Mouse (Mus musculus): Measurements from ENCODE around the gene Atp11b. TPM values are rescaled to one million over a fixed set of nuclear protein-coding genes. Genes with fewer than 3 reads are reported as not detected.

The Atp11b gene
- polyA plus RNA-seq, 1 experiment from 2014 or later = 58.1 TPM

DNA sequence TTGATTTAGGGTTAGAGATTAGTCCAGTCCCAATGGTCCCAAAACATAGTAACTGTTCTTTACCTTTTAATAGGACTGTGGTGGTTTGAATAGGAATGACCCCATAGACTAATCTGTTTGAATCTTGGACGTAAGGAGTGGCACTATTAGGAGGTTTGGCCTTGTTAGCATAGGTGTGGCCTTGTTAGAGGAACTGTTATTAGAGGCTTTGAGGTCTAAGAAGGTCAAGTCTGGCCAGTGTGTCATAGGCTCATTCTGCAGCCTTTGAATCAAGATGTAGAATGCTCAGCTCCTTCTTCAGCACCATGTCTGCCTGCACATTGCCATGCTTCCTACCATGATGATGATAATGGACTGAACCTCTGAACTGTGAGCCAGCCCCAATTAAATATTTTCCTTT lies 27.0 kb upstream of the Atp11b start:
- H3K27me3 ChIP-seq (ENCODE audit: control insufficient read depth, insufficient read depth, low read length) = no peaks in the 10 kb centered on the region
- 66% methylated on average over 1 of the region's 1 CpGs for WGBS
- H3K9me3 ChIP-seq (replicated peaks; ENCODE audit: control insufficient read depth, low read length) = no peaks in the 10 kb centered on the region
- no peaks in the 10 kb centered on the region for H3K4me1 ChIP-seq (ENCODE audit: control insufficient read depth, insufficient read depth, low read length)
- no peak overlapping the region for H3K4me3 ChIP-seq (replicated peaks; ENCODE audit: low read length)
- H3K36me3 ChIP-seq (ENCODE audit: control insufficient read depth, insufficient read depth, low read length) = no peaks in the 10 kb centered on the region
- no peak for ATAC-seq (ENCODE audit: insufficient read depth, low FRiP score)
- no peak overlapping the region for H3K27ac ChIP-seq (ENCODE audit: low read length)
- H3K9ac ChIP-seq (ENCODE audit: low read length) = no peak overlapping the region
- H3K4me2 ChIP-seq (ENCODE audit: low read depth, low read length) = no peak overlapping the region

DNA sequence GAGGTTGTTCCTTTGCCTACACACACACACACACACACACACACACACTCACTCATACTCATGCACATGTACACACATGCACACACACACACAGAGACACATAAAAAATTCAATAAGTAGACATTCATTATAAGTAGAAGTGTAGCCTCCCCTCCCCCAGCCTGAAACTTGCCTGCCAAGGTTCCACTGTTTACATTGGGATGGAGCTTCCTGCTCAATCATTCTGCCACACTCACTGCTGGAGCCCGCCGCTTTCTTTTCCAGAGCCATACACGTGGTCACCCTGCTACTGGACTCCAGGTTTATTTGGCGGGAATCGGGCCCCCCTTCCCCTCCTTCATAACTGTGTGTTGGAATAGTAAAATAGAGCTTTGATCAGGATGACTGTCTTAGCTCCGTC lies 24.4 kb upstream of the Atp11b start:
- ATAC-seq (ENCODE audit: insufficient read depth, low FRiP score) = peak; percentile 84; the same call in 1 of the 2 replicates
- no peak overlapping the region for H3K4me2 ChIP-seq (ENCODE audit: low read depth, low read length)
- 15% methylated on average over 6 of the region's 6 CpGs for WGBS
- no peaks in the 10 kb centered on the region for H3K36me3 ChIP-seq (ENCODE audit: control insufficient read depth, insufficient read depth, low read length)
- H3K4me1 ChIP-seq (ENCODE audit: control insufficient read depth, insufficient read depth, low read length) = no peaks in the 10 kb centered on the region
- no peak overlapping the region for H3K9ac ChIP-seq (ENCODE audit: low read length)
- H3K4me3 ChIP-seq (replicated peaks; ENCODE audit: low read length) = no peak overlapping the region
- 0 out of 2 replicates have a peak, but pooled peaks cover 4% of the 10 kb centered on the region for H3K9me3 ChIP-seq (replicated peaks; ENCODE audit: control insufficient read depth, low read length)
- no peak overlapping the region for H3K27ac ChIP-seq (ENCODE audit: low read length)
- H3K27me3 ChIP-seq (ENCODE audit: control insufficient read depth, insufficient read depth, low read length) = no peaks in the 10 kb centered on the region

DNA sequence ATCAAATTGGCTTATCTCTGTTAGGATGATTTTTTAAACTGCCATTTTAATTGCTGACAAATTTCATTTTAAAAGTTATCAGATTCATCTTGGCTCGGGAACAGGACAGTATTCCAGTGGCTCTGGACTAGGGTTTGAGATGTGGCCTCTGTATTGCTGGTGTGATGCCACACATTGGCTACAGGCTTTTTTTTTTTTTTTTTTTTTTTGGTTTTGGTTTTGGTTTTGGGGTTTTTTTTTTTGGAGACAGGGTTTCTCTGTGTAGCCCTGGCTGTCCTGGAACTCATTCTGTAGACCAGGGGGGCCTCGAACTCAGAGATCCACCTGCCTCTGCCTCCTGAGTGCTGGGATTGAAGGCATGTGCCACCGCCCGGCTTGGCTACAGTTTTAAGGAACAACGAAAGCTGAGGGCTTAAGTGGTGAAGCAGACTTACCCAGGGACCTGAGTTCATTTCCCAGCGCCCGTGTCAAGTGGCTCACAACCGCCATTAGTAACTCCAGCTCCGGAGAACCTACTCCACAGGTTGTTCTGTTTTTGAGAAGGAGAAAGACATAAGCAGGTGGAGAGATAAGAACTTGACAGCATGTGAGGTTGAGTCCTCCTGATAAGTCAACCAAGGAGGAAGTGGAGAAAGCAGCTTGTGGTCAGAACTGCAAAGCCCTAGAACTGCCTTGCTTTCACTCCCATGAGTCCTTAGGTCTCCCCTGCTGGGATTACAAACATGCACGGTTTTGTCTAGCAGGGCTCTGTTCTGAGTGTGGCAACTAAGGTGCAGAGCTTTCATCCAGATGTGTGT lies 21.7 kb upstream of the Atp11b start:
- no peak for ATAC-seq (ENCODE audit: insufficient read depth, low FRiP score)
- Histone ChIP-seq H3K4me2 (ENCODE audit: low read depth, low read length) (no peak overlapping the region), H3K36me3 (ENCODE audit: control insufficient read depth, insufficient read depth, low read length) (no peaks in the 10 kb centered on the region), H3K4me3 (replicated peaks; ENCODE audit: low read length) (no peak overlapping the region), H3K27ac (ENCODE audit: low read length) (no peak overlapping the region), H3K9me3 (replicated peaks; ENCODE audit: control insufficient read depth, low read length) (0 out of 2 replicates have a peak, but pooled peaks cover 4% of the 10 kb centered on the region), H3K27me3 (ENCODE audit: control insufficient read depth, insufficient read depth, low read length) (no peaks in the 10 kb centered on the region), H3K4me1 (ENCODE audit: control insufficient read depth, insufficient read depth, low read length) (no peaks in the 10 kb centered on the region), H3K9ac (ENCODE audit: low read length) (no peak overlapping the region)
- WGBS = 83% methylated on average over 10 of the region's 10 CpGs

DNA sequence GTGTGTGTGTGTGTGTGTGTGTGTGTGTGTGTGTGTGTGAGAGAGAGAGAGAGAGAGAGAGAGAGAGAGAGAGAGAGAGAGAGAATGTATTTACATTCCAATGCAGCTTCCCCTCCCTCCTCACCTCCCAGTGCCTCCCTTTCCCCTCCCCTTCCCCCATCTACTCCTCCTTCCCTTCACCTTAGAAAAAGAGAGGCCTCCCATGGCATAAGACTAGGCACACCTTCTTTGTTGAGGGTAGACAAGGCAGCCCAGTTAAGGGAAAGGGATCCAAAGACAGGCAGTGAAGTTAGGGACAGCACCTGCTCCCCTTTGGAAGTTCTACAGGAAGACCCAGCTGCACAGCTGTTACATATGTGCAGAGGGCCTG lies 21.1 kb upstream of the Atp11b start:
- Histone ChIP-seq H3K4me2 (ENCODE audit: low read depth, low read length) (no peak overlapping the region), H3K9me3 (replicated peaks; ENCODE audit: control insufficient read depth, low read length) (0 out of 2 replicates have a peak, but pooled peaks cover 4% of the 10 kb centered on the region), H3K4me1 (ENCODE audit: control insufficient read depth, insufficient read depth, low read length) (no peaks in the 10 kb centered on the region), H3K4me3 (replicated peaks; ENCODE audit: low read length) (no peak overlapping the region), H3K27ac (ENCODE audit: low read length) (no peak overlapping the region), H3K36me3 (ENCODE audit: control insufficient read depth, insufficient read depth, low read length) (no peaks in the 10 kb centered on the region), H3K27me3 (ENCODE audit: control insufficient read depth, insufficient read depth, low read length) (no peaks in the 10 kb centered on the region), H3K9ac (ENCODE audit: low read length) (no peak overlapping the region)
- ATAC-seq (ENCODE audit: insufficient read depth, low FRiP score) = no peak

DNA sequence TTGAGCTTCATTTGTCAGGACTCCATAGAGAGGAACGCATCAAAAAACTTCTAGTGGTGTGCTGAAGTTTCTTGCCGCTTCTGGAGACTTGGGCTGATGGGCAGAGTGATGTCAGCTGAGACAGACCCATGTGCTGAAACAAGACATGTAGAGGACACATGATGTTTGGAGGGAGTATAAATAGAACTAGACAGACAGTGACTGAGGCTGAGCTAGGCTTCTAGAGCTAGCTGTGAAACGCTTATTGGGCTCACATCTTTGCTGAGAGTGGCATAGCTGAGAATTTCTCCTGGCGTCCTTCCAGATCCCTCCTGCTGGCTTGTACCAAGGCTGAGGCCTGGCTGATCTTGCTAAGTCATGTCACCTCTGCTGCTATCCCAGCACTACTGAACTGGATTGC lies 19.4 kb upstream of the Atp11b start:
- WGBS = 83% methylated on average over 4 of the region's 4 CpGs
- Histone ChIP-seq H3K4me3 (replicated peaks; ENCODE audit: low read length) (no peak overlapping the region), H3K36me3 (ENCODE audit: control insufficient read depth, insufficient read depth, low read length) (no peaks in the 10 kb centered on the region), H3K27me3 (ENCODE audit: control insufficient read depth, insufficient read depth, low read length) (no peaks in the 10 kb centered on the region), H3K9ac (ENCODE audit: low read length) (no peak overlapping the region), H3K4me2 (ENCODE audit: low read depth, low read length) (no peak overlapping the region), H3K4me1 (ENCODE audit: control insufficient read depth, insufficient read depth, low read length) (no peaks in the 10 kb centered on the region), H3K27ac (ENCODE audit: low read length) (no peak overlapping the region), H3K9me3 (replicated peaks; ENCODE audit: control insufficient read depth, low read length) (0 out of 2 replicates have a peak, but pooled peaks cover 4% of the 10 kb centered on the region)
- no peak for ATAC-seq (ENCODE audit: insufficient read depth, low FRiP score)

DNA sequence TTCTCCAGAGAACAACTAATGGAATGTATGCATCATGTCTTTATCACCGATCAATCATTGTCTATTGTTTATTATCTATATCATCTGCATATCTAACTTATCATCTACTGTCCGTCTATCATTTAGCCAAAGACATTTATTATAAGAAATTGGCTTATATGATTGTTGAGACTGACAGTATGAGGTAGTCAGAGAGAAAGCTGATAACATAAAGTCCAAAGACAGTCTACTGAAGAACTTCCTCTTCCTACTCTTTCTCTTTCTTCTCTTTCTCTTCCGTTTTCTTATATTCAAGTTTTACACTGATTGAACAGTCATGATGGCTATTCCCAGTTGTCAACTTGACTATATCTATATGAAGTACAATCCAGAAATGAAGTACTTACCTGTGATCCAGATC lies 15.8 kb upstream of the Atp11b start:
- H3K4me3 ChIP-seq (replicated peaks; ENCODE audit: low read length) = no peak overlapping the region
- 89% methylated on average over 3 of the region's 3 CpGs for WGBS

DNA sequence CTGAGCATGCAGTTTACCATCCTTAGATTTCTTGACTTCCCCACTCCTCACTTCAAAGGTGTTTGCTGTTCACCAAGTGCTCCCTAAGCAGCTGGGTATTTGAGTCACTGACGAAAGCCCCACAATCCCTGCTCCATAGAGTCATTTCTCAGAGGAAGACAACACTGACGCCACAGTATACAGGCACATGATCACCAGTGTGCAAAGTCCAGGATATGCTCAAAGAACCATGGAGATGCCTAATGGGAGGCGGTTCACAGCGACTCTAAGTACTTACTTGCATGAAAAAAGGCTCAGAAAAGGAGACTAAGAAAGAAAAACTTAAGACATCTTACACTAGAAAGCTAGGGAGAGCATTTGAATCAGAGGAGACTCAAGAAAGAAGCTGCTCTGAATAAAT lies 8.9 kb upstream of the Atp11b start:
- Histone ChIP-seq H3K9me3 (replicated peaks; ENCODE audit: control insufficient read depth, low read length) (no peaks in the 10 kb centered on the region), H3K4me3 (replicated peaks; ENCODE audit: low read length) (no peak overlapping the region), H3K27ac (ENCODE audit: low read length) (no peak overlapping the region), H3K4me2 (ENCODE audit: low read depth, low read length) (no peak overlapping the region), H3K27me3 (ENCODE audit: control insufficient read depth, insufficient read depth, low read length) (no peaks in the 10 kb centered on the region), H3K9ac (ENCODE audit: low read length) (no peak overlapping the region), H3K4me1 (ENCODE audit: control insufficient read depth, insufficient read depth, low read length) (no peaks in the 10 kb centered on the region), H3K36me3 (ENCODE audit: control insufficient read depth, insufficient read depth, low read length) (no peaks in the 10 kb centered on the region)
- no peak for ATAC-seq (ENCODE audit: insufficient read depth, low FRiP score)
- WGBS = 50% methylated on average over 4 of the region's 4 CpGs

More for the DNA sequence above, 15.8 kb upstream of the Atp11b start:
- H3K27ac ChIP-seq (ENCODE audit: low read length) = no peak overlapping the region
- H3K4me2 ChIP-seq (ENCODE audit: low read depth, low read length) = no peak overlapping the region
- no peaks in the 10 kb centered on the region for H3K4me1 ChIP-seq (ENCODE audit: control insufficient read depth, insufficient read depth, low read length)
- no peaks in the 10 kb centered on the region for H3K36me3 ChIP-seq (ENCODE audit: control insufficient read depth, insufficient read depth, low read length)
- no peak overlapping the region for H3K9ac ChIP-seq (ENCODE audit: low read length)
- H3K9me3 ChIP-seq (replicated peaks; ENCODE audit: control insufficient read depth, low read length) = 0 out of 2 replicates have a peak, but pooled peaks cover 4% of the 10 kb centered on the region
- ATAC-seq (ENCODE audit: insufficient read depth, low FRiP score) = no peak
- H3K27me3 ChIP-seq (ENCODE audit: control insufficient read depth, insufficient read depth, low read length) = no peaks in the 10 kb centered on the region

DNA sequence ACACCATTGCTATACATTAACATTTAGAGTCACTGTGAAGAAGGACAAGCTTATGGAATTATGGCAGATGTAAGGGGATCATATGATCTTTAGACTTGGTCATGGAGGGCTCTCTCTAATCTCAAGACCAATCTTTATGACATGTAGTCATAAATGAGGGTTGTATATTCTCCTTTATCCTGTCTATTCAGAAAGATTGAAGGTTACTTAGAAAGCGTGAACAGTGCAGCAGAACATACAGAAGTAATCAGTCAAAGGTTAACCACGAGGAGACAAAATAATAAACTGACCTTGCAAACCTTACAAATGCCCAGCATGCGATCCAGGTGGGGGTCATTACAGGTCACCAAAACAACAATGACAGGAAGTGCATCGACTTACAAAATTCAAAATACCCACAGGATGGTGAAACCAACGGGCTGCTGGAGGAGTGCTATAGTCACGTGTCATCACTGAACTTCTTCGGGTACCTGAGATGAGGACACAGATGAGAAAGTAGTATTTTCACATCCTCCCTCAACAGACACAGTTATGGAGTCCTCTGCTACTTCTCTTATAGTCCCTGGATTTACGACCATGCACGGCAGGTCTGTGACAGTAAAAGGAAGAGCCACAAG lies 7.0 kb upstream of the Atp11b start:
- 57% methylated on average over 9 of the region's 9 CpGs for WGBS
- Histone ChIP-seq H3K27ac (ENCODE audit: low read length) (no peak overlapping the region), H3K4me3 (replicated peaks; ENCODE audit: low read length) (no peak overlapping the region), H3K27me3 (ENCODE audit: control insufficient read depth, insufficient read depth, low read length) (no peaks in the 10 kb centered on the region), H3K9ac (ENCODE audit: low read length) (no peak overlapping the region), H3K4me1 (ENCODE audit: control insufficient read depth, insufficient read depth, low read length) (no peaks in the 10 kb centered on the region), H3K4me2 (ENCODE audit: low read depth, low read length) (no peak overlapping the region), H3K9me3 (replicated peaks; ENCODE audit: control insufficient read depth, low read length) (no peaks in the 10 kb centered on the region), H3K36me3 (ENCODE audit: control insufficient read depth, insufficient read depth, low read length) (no peaks in the 10 kb centered on the region)
- ATAC-seq (ENCODE audit: insufficient read depth, low FRiP score) = no peak

DNA sequence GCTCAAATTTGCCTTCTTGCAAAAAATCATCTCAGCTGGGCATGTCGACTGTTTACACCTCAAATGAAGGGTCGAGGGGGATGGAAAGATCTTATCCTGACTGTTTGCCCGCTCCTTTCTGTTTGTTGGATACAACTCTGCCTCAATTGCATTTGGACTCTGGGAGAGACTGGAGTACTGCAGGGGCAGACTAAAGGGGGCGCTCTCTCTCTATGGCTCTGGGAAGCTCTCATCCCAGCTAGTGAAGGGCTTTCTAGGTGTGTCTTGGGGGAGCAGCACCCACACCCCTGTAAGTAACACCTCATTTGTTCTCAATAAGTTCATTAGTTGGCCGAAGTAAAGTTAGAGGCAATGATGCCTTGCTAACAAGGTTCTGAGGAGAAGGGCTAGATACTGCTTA lies 3.6 kb upstream of the Atp11b start:
- Histone ChIP-seq H3K4me1 (ENCODE audit: control insufficient read depth, insufficient read depth, low read length) (no peaks in the 10 kb centered on the region), H3K9ac (ENCODE audit: low read length) (no peak overlapping the region), H3K9me3 (replicated peaks; ENCODE audit: control insufficient read depth, low read length) (no peaks in the 10 kb centered on the region), H3K27ac (ENCODE audit: low read length) (no peak overlapping the region), H3K4me2 (ENCODE audit: low read depth, low read length) (no peak overlapping the region), H3K36me3 (ENCODE audit: control insufficient read depth, insufficient read depth, low read length) (no peaks in the 10 kb centered on the region), H3K27me3 (ENCODE audit: control insufficient read depth, insufficient read depth, low read length) (no peaks in the 10 kb centered on the region), H3K4me3 (replicated peaks; ENCODE audit: low read length) (no peak overlapping the region)
- WGBS = 48% methylated on average over 5 of the region's 5 CpGs
- ATAC-seq (ENCODE audit: insufficient read depth, low FRiP score) = no peak

All from stomach, embryonic 16.5 days (tissue).